Mouse (Mus musculus) limb, embryonic 12.5 days (tissue): ENCODE measurements around the gene Zfhx3. TPM values are rescaled to one million over a fixed set of nuclear protein-coding genes. Genes with fewer than 3 reads are reported as not detected.

ENCODE experiments used
- ATAC-seq: fragments of 200-750 bp; cut with Nextera tagmentation; 2 replicates; pipeline ENCODE4 v1.8.0; 2017; ENCODE audit warnings: low read depth, moderate TSS enrichment; ENCODE audit not compliant: insufficient number of reproducible peaks, insufficient read depth, low FRiP score, low TSS enrichment
- H3K27ac ChIP-seq: fragments of 300-500 bp; sonication (generic); 2 replicates; pipeline ENCODE4 v1.5.1; 2016; ENCODE audit warnings: mild to moderate bottlenecking, moderate library complexity
- H3K27me3 ChIP-seq: fragments of 300-500 bp; sonication (generic); 2 replicates; pipeline ENCODE4 v1.6.1; 2016; ENCODE audit warnings: mild to moderate bottlenecking, moderate library complexity
- H3K36me3 ChIP-seq: fragments of 300-500 bp; sonication (generic); 2 replicates; pipeline ENCODE4 v1.6.1; 2016; ENCODE audit warnings: mild to moderate bottlenecking, moderate library complexity
- H3K4me1 ChIP-seq: fragments of 300-500 bp; sonication (generic); replicated peaks from 2 replicates; pipeline ENCODE4 v1.6.1; 2016
- H3K4me2 ChIP-seq: fragments of 300-500 bp; sonication (generic); 2 replicates; pipeline ENCODE4 v1.6.1; 2016; ENCODE audit warnings: mild to moderate bottlenecking, moderate library complexity
- H3K4me3 ChIP-seq: fragments of 300-500 bp; sonication (generic); replicated peaks from 2 replicates; pipeline ENCODE4 v1.5.1; 2016; ENCODE audit warnings: mild to moderate bottlenecking
- H3K9ac ChIP-seq: fragments of 300-500 bp; sonication (generic); replicated peaks from 2 replicates; pipeline ENCODE4 v1.6.1; 2016; ENCODE audit warnings: mild to moderate bottlenecking, moderate library complexity
- H3K9me3 ChIP-seq: fragments of 300-500 bp; sonication (generic); 2 replicates; pipeline ENCODE4 v1.6.1; 2016; ENCODE audit warnings: mild to moderate bottlenecking, moderate library complexity
- WGBS: fragments of 180-500 bp; shearing (Covaris S2); methylation state at CpG from one replicate; pipeline ENCODE4 v1.1.7; 2016; 5-methylcytosine and 5-hydroxymethylcytosine counted together
- polyA plus RNA-seq: library from polyadenylated mRNA; unstranded; fragments of >200 nt; fragmentation: Nextera tagmentation; extraction: Ambion mirVana; gene quantifications from 2 replicates; pipeline ENCODE4 v1.2.1, GENCODE M21; 2016

The Zfhx3 gene
- polyA plus RNA-seq, 1 experiment from 2014 or later = 53.0 TPM

- Histone ChIP-seq H3K4me2 (no peak overlapping the region), H3K9me3 (no peaks in the 10 kb centered on the region), H3K27ac (no peak overlapping the region), H3K9ac (0 out of 2 replicates have a peak overlapping the region, but pooled peaks have one; percentile 4), H3K4me1 (peaks cover 32% of the 10 kb centered on the region), H3K4me3 (no peak overlapping the region), H3K36me3 (peaks cover 44% of the 10 kb centered on the region), H3K27me3 (no peaks in the 10 kb centered on the region)
- WGBS = 75% methylated on average over 14 of the region's 14 CpGs
- ATAC-seq = no peak
Measured at GRCm38 (mm10) chr8:108868259-108869090, 926.0 kb downstream of the Zfhx3 start.

- Histone ChIP-seq H3K4me3 (no peak overlapping the region), H3K9ac (no peak overlapping the region), H3K27ac (no peak overlapping the region), H3K36me3 (peaks cover 52% of the 10 kb centered on the region), H3K4me1 (peaks cover 31% of the 10 kb centered on the region), H3K27me3 (no peaks in the 10 kb centered on the region), H3K9me3 (0 out of 2 replicates have a peak, but pooled peaks cover 4% of the 10 kb centered on the region), H3K4me2 (no peak overlapping the region)
- 81% methylated on average over 3 of the region's 3 CpGs for WGBS
- ATAC-seq = no peak
Measured at GRCm38 (mm10) chr8:108869420-108869819, 927.0 kb downstream of the Zfhx3 start.

GRCm38 (mm10) chr8:108869935-108870334 lies 927.5 kb downstream of the Zfhx3 start:
- no peak for ATAC-seq
- Histone ChIP-seq H3K36me3 (peaks cover 54% of the 10 kb centered on the region), H3K27me3 (no peaks in the 10 kb centered on the region), H3K9me3 (0 out of 2 replicates have a peak, but pooled peaks cover 4% of the 10 kb centered on the region), H3K9ac (no peak overlapping the region), H3K4me1 (peaks cover 31% of the 10 kb centered on the region), H3K4me3 (no peak overlapping the region), H3K4me2 (no peak overlapping the region), H3K27ac (no peak overlapping the region)
- 87% methylated on average over 5 of the region's 5 CpGs for WGBS

- Histone ChIP-seq H3K27me3 (no peaks in the 10 kb centered on the region), H3K4me3 (no peak overlapping the region), H3K4me2 (no peak overlapping the region), H3K27ac (no peak overlapping the region), H3K9me3 (0 out of 2 replicates have a peak, but pooled peaks cover 4% of the 10 kb centered on the region), H3K9ac (no peak overlapping the region), H3K4me1 (peaks cover 26% of the 10 kb centered on the region), H3K36me3 (peaks cover 58% of the 10 kb centered on the region)
- no peak for ATAC-seq
- 92% methylated on average over 3 of the region's 3 CpGs for WGBS
Measured at GRCm38 (mm10) chr8:108870371-108870770, 927.9 kb downstream of the Zfhx3 start.

- 0 out of 2 replicates have a peak, but pooled peaks cover 2% of the 10 kb centered on the region for H3K4me1 ChIP-seq
- no peak overlapping the region for H3K9ac ChIP-seq
- no peaks in the 10 kb centered on the region for H3K27me3 ChIP-seq
- 0 out of 2 replicates have a peak, but pooled peaks cover 4% of the 10 kb centered on the region for H3K9me3 ChIP-seq
- H3K4me2 ChIP-seq = no peak overlapping the region
- ATAC-seq = no peak
- H3K4me3 ChIP-seq = no peak overlapping the region
- 88% methylated on average over 5 of the region's 5 CpGs for WGBS
- no peak overlapping the region for H3K27ac ChIP-seq
- H3K36me3 ChIP-seq = peaks cover 68% of the 10 kb centered on the region
Measured at GRCm38 (mm10) chr8:108875722-108876121, 933.3 kb downstream of the Zfhx3 start.

- ATAC-seq = no peak
- Histone ChIP-seq H3K27me3 (no peaks in the 10 kb centered on the region), H3K27ac (no peak overlapping the region), H3K36me3 (peaks cover 66% of the 10 kb centered on the region; the same call in 1 of the 2 replicates), H3K4me3 (no peak overlapping the region), H3K4me2 (no peak overlapping the region), H3K9ac (no peak overlapping the region), H3K9me3 (no peaks in the 10 kb centered on the region), H3K4me1 (peaks cover 20% of the 10 kb centered on the region)
- WGBS = 88% methylated on average over 6 of the region's 6 CpGs
Measured at GRCm38 (mm10) chr8:108880101-108880500, 937.7 kb downstream of the Zfhx3 start.

GRCm38 (mm10) chr8:108881336-108881735 lies 938.9 kb downstream of the Zfhx3 start:
- H3K4me1 ChIP-seq = peaks cover 29% of the 10 kb centered on the region
- H3K4me3 ChIP-seq = no peak overlapping the region
- no peak overlapping the region for H3K9ac ChIP-seq
- 91% methylated on average over 7 of the region's 7 CpGs for WGBS
- H3K4me2 ChIP-seq = no peak overlapping the region
- no peaks in the 10 kb centered on the region for H3K27me3 ChIP-seq
- no peaks in the 10 kb centered on the region for H3K9me3 ChIP-seq
- H3K27ac ChIP-seq = no peak overlapping the region
- no peak for ATAC-seq
- H3K36me3 ChIP-seq = peaks cover 55% of the 10 kb centered on the region; the same call in 1 of the 2 replicates

GRCm38 (mm10) chr8:108882073-108882472 lies 939.6 kb downstream of the Zfhx3 start:
- H3K36me3 ChIP-seq = peaks cover 54% of the 10 kb centered on the region; the same call in 1 of the 2 replicates
- H3K4me2 ChIP-seq = no peak overlapping the region
- H3K27ac ChIP-seq = no peak overlapping the region
- H3K4me1 ChIP-seq = peaks cover 36% of the 10 kb centered on the region
- no peak overlapping the region for H3K9ac ChIP-seq
- H3K9me3 ChIP-seq = no peaks in the 10 kb centered on the region
- H3K4me3 ChIP-seq = no peak overlapping the region
- 83% methylated on average over 9 of the region's 9 CpGs for WGBS
- no peaks in the 10 kb centered on the region for H3K27me3 ChIP-seq
- ATAC-seq = no peak

GRCm38 (mm10) chr8:108883381-108883780 lies 940.9 kb downstream of the Zfhx3 start:
- no peak for ATAC-seq
- no peak overlapping the region for H3K4me2 ChIP-seq
- 81% methylated on average over 6 of the region's 6 CpGs for WGBS
- no peak overlapping the region for H3K4me3 ChIP-seq
- no peak overlapping the region for H3K27ac ChIP-seq
- no peaks in the 10 kb centered on the region for H3K27me3 ChIP-seq
- H3K9me3 ChIP-seq = no peaks in the 10 kb centered on the region
- H3K9ac ChIP-seq = no peak overlapping the region
- H3K4me1 ChIP-seq = peaks cover 49% of the 10 kb centered on the region
- peaks cover 42% of the 10 kb centered on the region; the same call in 1 of the 2 replicates for H3K36me3 ChIP-seq

GRCm38 (mm10) chr8:108884947-108885346 lies 942.5 kb downstream of the Zfhx3 start:
- Histone ChIP-seq H3K27ac (0 out of 2 replicates have a peak overlapping the region, but pooled peaks have one; percentile 35), H3K4me3 (no peak overlapping the region), H3K27me3 (no peaks in the 10 kb centered on the region), H3K9me3 (no peaks in the 10 kb centered on the region), H3K4me2 (no peak overlapping the region), H3K4me1 (peaks cover 65% of the 10 kb centered on the region), H3K9ac (no peak overlapping the region), H3K36me3 (peaks cover 30% of the 10 kb centered on the region; the same call in 1 of the 2 replicates)
- WGBS = 42% methylated on average over 4 of the region's 4 CpGs
- no peak for ATAC-seq

GRCm38 (mm10) chr8:108885450-108885849 lies 943.0 kb downstream of the Zfhx3 start:
- Histone ChIP-seq H3K9me3 (no peaks in the 10 kb centered on the region), H3K4me3 (no peak overlapping the region), H3K27me3 (no peaks in the 10 kb centered on the region), H3K9ac (no peak overlapping the region), H3K4me2 (no peak overlapping the region), H3K4me1 (peaks cover 68% of the 10 kb centered on the region), H3K27ac (0 out of 2 replicates have a peak overlapping the region, but pooled peaks have one; percentile 35), H3K36me3 (peaks cover 30% of the 10 kb centered on the region; the same call in 1 of the 2 replicates)
- ATAC-seq = no peak
- 63% methylated on average over 14 of the region's 14 CpGs for WGBS
